7 mouse cellular contexts compared by ENCODE assay signal in genomic region chr9:50603189-50603997, GRCm38 (mm10). TPM values are rescaled to one million over a fixed set of nuclear protein-coding genes. Genes with fewer than 3 reads are reported as not detected.
A peak's percentile ranks its signal among the peaks of the same experiment; 100 is the strongest.
DNase-seq lines count a peak whose midpoint lies in the region; ATAC-seq and TF ChIP-seq lines count a peak whose summit lies in the region.

Sdhd (minus strand) TSS chr9:50603812.
Timm8b (plus strand) TSS chr9:50603910.

- peak within 1 kb of the TSS; percentile 75 for H3K9ac ChIP-seq in intestine, postnatal 0 days (ENCODE audit: low read depth, low read length)
- peak within 1 kb of the TSS; percentile 88 for H3K9ac ChIP-seq in midbrain, embryonic 12.5 days (replicated peaks)

- WGBS in embryonic facial prominence, embryonic 10.5 days, result 1% methylated on average over 48 of the region's 48 CpGs
- WGBS in intestine, postnatal 0 days, result under 1% methylated on average over 48 of the region's 48 CpGs
- 1% methylated on average over 48 of the region's 48 CpGs for WGBS in midbrain, embryonic 12.5 days
- under 1% methylated on average over 48 of the region's 48 CpGs for WGBS in small intestine, adult 2 months

- intact Hi-C loops in left cerebral cortex, postnatal 4 days (cut with DNase I), result no loop called here

- no peaks in the 10 kb centered on the region for H3K27me3 ChIP-seq in embryonic facial prominence, embryonic 10.5 days (replicated peaks; ENCODE audit: low read depth, poor library complexity, severe bottlenecking)
- no peaks in the 10 kb centered on the region for H3K27me3 ChIP-seq in intestine, postnatal 0 days (replicated peaks; ENCODE audit: control insufficient read depth, insufficient read depth, low read length)
- H3K27me3 ChIP-seq in midbrain, embryonic 12.5 days, result no peaks in the 10 kb centered on the region
- H3K27me3 ChIP-seq in small intestine, adult 2 months (ENCODE audit: control insufficient read depth, insufficient read depth, low read length), result no peaks in the 10 kb centered on the region

- H3K36me3 ChIP-seq in embryonic facial prominence, embryonic 10.5 days (replicated peaks), result peaks cover 62% of the 10 kb centered on the region
- peaks cover 44% of the 10 kb centered on the region for H3K36me3 ChIP-seq in intestine, postnatal 0 days (ENCODE audit: control insufficient read depth, insufficient read depth)
- H3K36me3 ChIP-seq in midbrain, embryonic 12.5 days, result peaks cover 46% of the 10 kb centered on the region
- H3K36me3 ChIP-seq in small intestine, adult 2 months (ENCODE audit: control insufficient read depth, insufficient read depth, low read length), result peaks cover 30% of the 10 kb centered on the region

- no peaks in the 10 kb centered on the region for H3K9me3 ChIP-seq in embryonic facial prominence, embryonic 10.5 days
- no peaks in the 10 kb centered on the region for H3K9me3 ChIP-seq in intestine, postnatal 0 days (ENCODE audit: control insufficient read depth)
- no peaks in the 10 kb centered on the region for H3K9me3 ChIP-seq in midbrain, embryonic 12.5 days

- TF ChIP-seq POLR2A in small intestine, adult 2 months (IDR thresholded peaks at IDR 0.05; ENCODE audit: low read depth, low read length), result no peak

- ATAC-seq in intestine, postnatal 0 days, result peak; percentile 96
- ATAC-seq in midbrain, embryonic 12.5 days (ENCODE audit: low FRiP score, low read depth), result peak; percentile 98

- H3K4me3 ChIP-seq in embryonic facial prominence, embryonic 10.5 days, result peak within 1 kb of the TSS; percentile 91
- peak within 1 kb of the TSS; percentile 71 for H3K4me3 ChIP-seq in intestine, postnatal 0 days (ENCODE audit: low read depth, low read length)
- peak within 1 kb of the TSS; percentile 80 for H3K4me3 ChIP-seq in midbrain, embryonic 12.5 days
- H3K4me3 ChIP-seq in small intestine, adult 2 months (ENCODE audit: low read depth, low read length), result peak within 1 kb of the TSS; percentile 85

- peak within 1 kb of the TSS; percentile 94 for H3K27ac ChIP-seq in embryonic facial prominence, embryonic 10.5 days (replicated peaks)
- H3K27ac ChIP-seq in intestine, postnatal 0 days (ENCODE audit: low read depth, low read length), result peak within 1 kb of the TSS; percentile 96
- peak within 1 kb of the TSS; percentile 88 for H3K27ac ChIP-seq in midbrain, embryonic 12.5 days (replicated peaks)
- H3K27ac ChIP-seq in small intestine, adult 2 months (ENCODE audit: insufficient read depth, low read depth, low read length), result peak within 1 kb of the TSS; percentile 82

- H3K4me1 ChIP-seq in embryonic facial prominence, embryonic 10.5 days, result peaks cover 25% of the 10 kb centered on the region
- H3K4me1 ChIP-seq in intestine, postnatal 0 days (replicated peaks; ENCODE audit: control insufficient read depth, insufficient read depth, low read length), result 0 out of 2 replicates have a peak, but pooled peaks cover 8% of the 10 kb centered on the region
- peaks cover 23% of the 10 kb centered on the region for H3K4me1 ChIP-seq in midbrain, embryonic 12.5 days
- peaks cover 10% of the 10 kb centered on the region for H3K4me1 ChIP-seq in small intestine, adult 2 months (ENCODE audit: control insufficient read depth, insufficient read depth, insufficient read length, low read length)

- H3K4me2 ChIP-seq in intestine, postnatal 0 days (replicated peaks; ENCODE audit: low read depth), result peak within 1 kb of the TSS; percentile 84
- peak within 1 kb of the TSS; percentile 83 for H3K4me2 ChIP-seq in midbrain, embryonic 12.5 days (replicated peaks)

- DNase-seq in adrenal gland, postnatal 10 days, result peak; percentile 95
- peak; percentile 96 for DNase-seq in embryonic facial prominence, embryonic 10.5 days (ENCODE audit: low spot score)
- DNase-seq in gonadal fat pad, adult 2 months (ENCODE audit: low read depth), result no peak
- DNase-seq in left cerebral cortex, postnatal 4 days, result peak; percentile 94

- no peak for TF ChIP-seq CTCF in intestine, postnatal 0 days (IDR thresholded peaks at IDR 0.05; ENCODE audit: low read depth)
- no peak for TF ChIP-seq CTCF in small intestine, adult 2 months (IDR thresholded peaks at IDR 0.05; ENCODE audit: extremely low read depth, insufficient read length, insufficient replicate concordance, low read depth, low read length)

RNA-seq across cellular contexts. Expression of gene Sdhd, which starts in this region (rescaled TPM):
- 100 to 1,000 TPM; 628 to 725 TPM for total RNA-seq in adrenal gland, postnatal 10 days (2021)
- 312 and 315 TPM in 2 replicates for polyA plus RNA-seq in embryonic facial prominence, embryonic 10.5 days (2016; fragmentation: Nextera tagmentation; extraction: Ambion mirVana)
- 162 and 250 TPM in 2 replicates for polyA plus RNA-seq in gonadal fat pad, adult 2 months (2012; rRNA removed)
- polyA plus RNA-seq in intestine, postnatal 0 days (2015; fragmentation: Nextera tagmentation; extraction: Ambion mirVana), result 738 and 800 TPM in 2 replicates
- total RNA-seq in left cerebral cortex, postnatal 4 days (2021), result 100 to 1,000 TPM; 110 to 120 TPM
- 209 and 224 TPM in 2 replicates for polyA plus RNA-seq in midbrain, embryonic 12.5 days (2016; fragmentation: Nextera tagmentation; extraction: Ambion mirVana)
- polyA plus RNA-seq in small intestine, adult 2 months (2012; rRNA removed), result 307 and 325 TPM in 2 replicates

RNA-seq across cellular contexts. Expression of gene Timm8b, which starts in this region (rescaled TPM):
- 100 to 1,000 TPM; 164 to 170 TPM for total RNA-seq in adrenal gland, postnatal 10 days (2021)
- polyA plus RNA-seq in embryonic facial prominence, embryonic 10.5 days (2016; fragmentation: Nextera tagmentation; extraction: Ambion mirVana), result 316 and 320 TPM in 2 replicates
- 246 and 300 TPM in 2 replicates for polyA plus RNA-seq in gonadal fat pad, adult 2 months (2012; rRNA removed)
- polyA plus RNA-seq in intestine, postnatal 0 days (2015; fragmentation: Nextera tagmentation; extraction: Ambion mirVana), result 387 and 412 TPM in 2 replicates
- 100 to 1,000 TPM; 157 to 174 TPM for total RNA-seq in left cerebral cortex, postnatal 4 days (2021)
- polyA plus RNA-seq in midbrain, embryonic 12.5 days (2016; fragmentation: Nextera tagmentation; extraction: Ambion mirVana), result 344 and 368 TPM in 2 replicates
- polyA plus RNA-seq in small intestine, adult 2 months (2012; rRNA removed), result 93.7 and 98.1 TPM in 2 replicates

Comparison
In these comparisons a context has a peak if more than half of its experiments do, and no peak if none do; other contexts are left out.
1. RNA of gene Sdhd (total RNA-seq): 628 to 725 TPM in adrenal gland, postnatal 10 days; 110 to 120 TPM in left cerebral cortex, postnatal 4 days; every median in the first group is over 4 times any median in the second.
2. Peak in every context shown above with its lines, with median percentiles within 50 percentile points of each other: H3K27ac ChIP-seq and H3K4me3 ChIP-seq.